Mouse (Mus musculus): ENCODE data around the gene Gemin4. TPM values are rescaled to one million over a fixed set of nuclear protein-coding genes. Genes with fewer than 3 reads are reported as not detected.

The Gemin4 gene
- polyA plus RNA-seq, 1 experiment from 2014 or later = 30.1 TPM

DNA sequence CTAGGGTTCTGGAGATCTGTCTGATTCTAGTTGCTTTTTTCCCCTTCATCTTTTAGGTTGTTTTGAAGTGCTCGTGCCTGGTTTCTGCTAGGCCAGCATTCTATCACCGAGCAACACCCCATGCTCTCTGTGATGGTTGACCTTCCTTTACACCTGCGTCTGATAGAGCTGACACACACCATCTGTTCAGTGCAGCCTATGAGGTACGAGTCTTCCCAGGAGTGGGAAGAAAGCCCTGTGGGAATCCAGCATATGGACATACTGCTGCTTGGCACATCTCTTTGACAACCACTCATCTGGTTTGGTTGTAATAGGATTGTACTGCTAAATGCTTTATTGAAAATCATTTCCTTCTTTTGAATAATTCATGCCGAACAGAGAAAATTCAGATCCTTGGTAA, 47.3 kb downstream of the Gemin4 start:
- Histone ChIP-seq H3K36me3 (ENCODE audit: control insufficient read depth, insufficient read depth, low read length) (no peaks in the 10 kb centered on the region), H3K4me1 (ENCODE audit: control insufficient read depth, insufficient read depth, low read length) (peaks cover 3% of the 10 kb centered on the region; the same call in 1 of the 2 replicates), H3K4me3 (replicated peaks; ENCODE audit: low read length) (no peak overlapping the region), H3K9me3 (replicated peaks; ENCODE audit: control insufficient read depth, low read length) (no peaks in the 10 kb centered on the region), H3K9ac (ENCODE audit: low read length) (no peak overlapping the region), H3K27ac (ENCODE audit: low read length) (no peak overlapping the region), H3K27me3 (ENCODE audit: control insufficient read depth, insufficient read depth, low read length) (no peaks in the 10 kb centered on the region), H3K4me2 (ENCODE audit: low read depth, low read length) (no peak overlapping the region)
- 59% methylated on average over 5 of the region's 5 CpGs for WGBS
- ATAC-seq (ENCODE audit: insufficient read depth, low FRiP score) = no peak

DNA sequence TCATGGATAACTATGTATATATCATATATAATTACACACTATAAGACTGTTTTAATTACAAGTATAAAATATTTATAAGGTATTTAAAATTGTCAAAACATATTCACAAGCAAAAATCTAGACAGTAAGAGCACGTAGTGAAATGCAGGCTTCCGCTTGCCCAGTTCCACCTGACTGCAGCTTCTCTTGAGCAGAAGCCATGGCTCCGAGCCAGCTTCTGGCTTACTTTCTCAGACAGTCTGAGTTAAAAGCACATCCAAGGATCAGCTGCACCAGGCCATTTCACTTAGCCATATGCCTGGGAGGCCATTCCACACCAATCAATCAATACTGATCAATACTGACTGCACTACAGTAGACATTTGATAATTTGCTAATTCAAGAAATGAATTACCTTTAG, 48.5 kb downstream of the Gemin4 start:
- no peak for ATAC-seq (ENCODE audit: insufficient read depth, low FRiP score)
- H3K4me2 ChIP-seq (ENCODE audit: low read depth, low read length) = no peak overlapping the region
- WGBS = 66% methylated on average over 3 of the region's 3 CpGs

DNA sequence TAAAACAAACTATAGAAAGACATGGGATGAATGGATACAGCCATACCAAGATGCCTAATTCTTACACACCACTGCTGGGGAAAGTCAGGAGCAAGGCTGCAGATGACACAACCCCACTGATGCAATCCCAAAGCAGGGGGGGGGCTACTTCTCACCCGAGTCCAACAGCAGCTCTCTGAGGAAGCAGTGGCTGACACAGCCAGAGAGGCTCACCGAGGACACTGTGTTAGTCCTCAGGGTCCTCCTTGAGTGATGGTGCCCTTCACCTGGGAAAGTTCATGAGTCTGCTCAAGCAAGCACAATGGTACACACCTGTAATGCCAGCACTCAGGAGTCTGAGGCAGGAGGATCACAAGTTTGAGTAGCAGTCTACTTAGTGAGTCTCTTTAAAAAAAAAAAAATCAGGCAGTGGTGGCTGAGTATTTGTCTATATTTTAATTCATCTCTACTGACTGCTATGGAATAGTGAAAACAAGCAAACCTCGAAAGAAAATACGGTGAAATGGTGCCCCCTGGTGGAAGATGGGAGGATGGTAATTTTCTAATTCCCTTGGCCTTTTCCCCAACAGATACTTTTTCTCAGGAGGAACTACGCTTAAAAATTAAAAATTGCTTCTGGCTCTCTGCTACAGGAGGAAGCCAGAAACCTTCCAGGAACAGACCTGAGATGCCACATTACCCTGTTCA, 50.2 kb downstream of the Gemin4 start:
- H3K4me2 ChIP-seq (ENCODE audit: low read depth, low read length) = no peak overlapping the region
- WGBS = 18% methylated on average over 5 of the region's 5 CpGs
- no peaks in the 10 kb centered on the region for H3K9me3 ChIP-seq (replicated peaks; ENCODE audit: control insufficient read depth, low read length)
- H3K36me3 ChIP-seq (ENCODE audit: control insufficient read depth, insufficient read depth, low read length) = no peaks in the 10 kb centered on the region
- no peaks in the 10 kb centered on the region for H3K27me3 ChIP-seq (ENCODE audit: control insufficient read depth, insufficient read depth, low read length)
- no peak overlapping the region for H3K27ac ChIP-seq (ENCODE audit: low read length)
- ATAC-seq (ENCODE audit: insufficient read depth, low FRiP score) = no peak
- no peak overlapping the region for H3K4me3 ChIP-seq (replicated peaks; ENCODE audit: low read length)
- H3K9ac ChIP-seq (ENCODE audit: low read length) = no peak overlapping the region
- H3K4me1 ChIP-seq (ENCODE audit: control insufficient read depth, insufficient read depth, low read length) = peaks cover 3% of the 10 kb centered on the region; the same call in 1 of the 2 replicates

More for the DNA sequence above, 48.5 kb downstream of the Gemin4 start:
- Histone ChIP-seq H3K4me3 (replicated peaks; ENCODE audit: low read length) (no peak overlapping the region), H3K9ac (ENCODE audit: low read length) (no peak overlapping the region), H3K27ac (ENCODE audit: low read length) (no peak overlapping the region), H3K9me3 (replicated peaks; ENCODE audit: control insufficient read depth, low read length) (no peaks in the 10 kb centered on the region), H3K36me3 (ENCODE audit: control insufficient read depth, insufficient read depth, low read length) (no peaks in the 10 kb centered on the region), H3K27me3 (ENCODE audit: control insufficient read depth, insufficient read depth, low read length) (no peaks in the 10 kb centered on the region), H3K4me1 (ENCODE audit: control insufficient read depth, insufficient read depth, low read length) (peaks cover 3% of the 10 kb centered on the region; the same call in 1 of the 2 replicates)

DNA sequence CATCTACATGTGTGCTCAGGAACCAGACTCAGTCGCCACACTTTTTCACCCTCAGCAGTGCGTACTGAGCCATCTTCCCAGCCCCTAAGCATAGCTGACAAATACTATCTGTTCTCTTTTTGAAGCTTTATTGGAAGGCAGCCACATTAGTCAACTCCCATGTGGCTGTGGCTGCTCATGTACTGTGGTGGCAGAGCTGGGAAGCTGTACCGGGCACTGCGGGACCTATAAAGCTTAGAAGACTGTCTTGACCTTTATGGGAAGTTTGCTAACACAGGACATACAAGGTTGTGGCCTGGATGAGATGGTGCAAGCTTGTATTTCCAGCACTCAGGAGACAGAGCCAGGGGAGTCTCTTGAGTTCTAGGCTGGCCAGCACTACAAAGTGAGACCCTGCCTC, 50.8 kb downstream of the Gemin4 start:
- ATAC-seq (ENCODE audit: insufficient read depth, low FRiP score) = no peak
- H3K27ac ChIP-seq (ENCODE audit: low read length) = no peak overlapping the region
- no peak overlapping the region for H3K9ac ChIP-seq (ENCODE audit: low read length)
- H3K27me3 ChIP-seq (ENCODE audit: control insufficient read depth, insufficient read depth, low read length) = no peaks in the 10 kb centered on the region
- 92% methylated on average over 4 of the region's 4 CpGs for WGBS
- H3K36me3 ChIP-seq (ENCODE audit: control insufficient read depth, insufficient read depth, low read length) = no peaks in the 10 kb centered on the region
- H3K4me3 ChIP-seq (replicated peaks; ENCODE audit: low read length) = no peak overlapping the region
- H3K9me3 ChIP-seq (replicated peaks; ENCODE audit: control insufficient read depth, low read length) = no peaks in the 10 kb centered on the region
- H3K4me1 ChIP-seq (ENCODE audit: control insufficient read depth, insufficient read depth, low read length) = peaks cover 3% of the 10 kb centered on the region; the same call in 1 of the 2 replicates
- H3K4me2 ChIP-seq (ENCODE audit: low read depth, low read length) = no peak overlapping the region

Other genes starting within 250 kb of the Gemin4 start
- 2.9 and 3.7 TPM in 2 replicates for gene 1700016K19Rik, start 217.8 kb downstream of the Gemin4 start, polyA plus RNA-seq (2015; fragmentation: Nextera tagmentation; extraction: Ambion mirVana)
- 47.8 and 55.3 TPM in 2 replicates for gene Rflnb, start 189.9 kb downstream of the Gemin4 start, polyA plus RNA-seq (2015; fragmentation: Nextera tagmentation; extraction: Ambion mirVana)
- gene Vps53, start 38.0 kb downstream of the Gemin4 start, polyA plus RNA-seq (2015; fragmentation: Nextera tagmentation; extraction: Ambion mirVana) = 48.5 and 55.5 TPM in 2 replicates
- 173 and 315 TPM in 2 replicates for gene Fam57a, start 38.0 kb downstream of the Gemin4 start, polyA plus RNA-seq (2015; fragmentation: Nextera tagmentation; extraction: Ambion mirVana)
- gene Dbil5, start 56 bp downstream of the Gemin4 start, polyA plus RNA-seq (2015; fragmentation: Nextera tagmentation; extraction: Ambion mirVana) = 2.3 and 4.5 TPM in 2 replicates
- 22.3 and 24.2 TPM in 2 replicates for gene Mrm3, start 26.1 kb upstream of the Gemin4 start, polyA plus RNA-seq (2015; fragmentation: Nextera tagmentation; extraction: Ambion mirVana)
- 116 and 126 TPM in 2 replicates for gene Glod4, start 26.1 kb upstream of the Gemin4 start, polyA plus RNA-seq (2015; fragmentation: Nextera tagmentation; extraction: Ambion mirVana)
- gene Nxn, start 181.5 kb upstream of the Gemin4 start, polyA plus RNA-seq (2015; fragmentation: Nextera tagmentation; extraction: Ambion mirVana) = 26.6 and 28.7 TPM in 2 replicates
- gene Timm22, start 189.3 kb upstream of the Gemin4 start, polyA plus RNA-seq (2015; fragmentation: Nextera tagmentation; extraction: Ambion mirVana) = 76.1 and 94.9 TPM in 2 replicates